Mouse (Mus musculus) heart, postnatal 0 days (tissue): ENCODE measurements at regions not wholly inside any gene's neighbourhood (a gene's known extent, or its start where the extent isn't known, plus 50 kb on each side); places are given as distances from the start of the nearest gene placed in this dataset.

Experiments
- ATAC-seq: fragments of 200-750 bp; cut with Nextera tagmentation; 2 replicates; pipeline ENCODE4 v1.8.0; 2017; ENCODE audit warnings: low read depth, moderate number of reproducible peaks, moderate library complexity; ENCODE audit not compliant: insufficient read depth
- DNase-seq: peaks from one replicate; pipeline ENCODE4 v3.0.0-alpha.2; 2016; ENCODE audit warnings: low spot score
- H3K27ac ChIP-seq: fragments of 300-500 bp; sonication (generic); 2 replicates; pipeline ENCODE4 v1.5.1; 2014; ENCODE audit warnings: low read depth, mild to moderate bottlenecking
- H3K27me3 ChIP-seq: fragments of 300-500 bp; sonication (generic); 2 replicates; pipeline ENCODE4 v1.6.1; 2014; ENCODE audit warnings: low read length, mixed read lengths; ENCODE audit not compliant: control insufficient read depth, insufficient read depth
- H3K36me3 ChIP-seq: fragments of 300-500 bp; sonication (generic); replicated peaks from 2 replicates; pipeline ENCODE4 v1.6.1; 2014; ENCODE audit warnings: low read length, mixed read lengths; ENCODE audit not compliant: control insufficient read depth, insufficient read depth
- H3K4me1 ChIP-seq: fragments of 300-500 bp; sonication (generic); 2 replicates; pipeline ENCODE4 v1.6.1; 2014; ENCODE audit warnings: antibody characterized with exemption; ENCODE audit not compliant: control insufficient read depth, insufficient read depth
- H3K4me2 ChIP-seq: fragments of 300-500 bp; sonication (generic); 2 replicates; pipeline ENCODE4 v1.6.1; 2014; ENCODE audit warnings: low read depth, mild to moderate bottlenecking, low read length, moderate library complexity
- H3K4me3 ChIP-seq: fragments of 300-500 bp; sonication (generic); 2 replicates; pipeline ENCODE4 v1.5.1; 2014; ENCODE audit warnings: low read depth, low read length
- H3K9ac ChIP-seq: fragments of 300-500 bp; sonication (generic); replicated peaks from 2 replicates; pipeline ENCODE4 v1.6.1; 2014; ENCODE audit warnings: low read depth, low read length, mixed read lengths
- H3K9me3 ChIP-seq: fragments of 300-500 bp; sonication (generic); replicated peaks from 2 replicates; pipeline ENCODE4 v1.6.1; 2016; ENCODE audit warnings: low read length; ENCODE audit not compliant: control insufficient read depth
- CTCF ChIP-seq: IDR thresholded peaks from 2 replicates; pipeline ENCODE4 v1.5.1; 2016; ENCODE audit warnings: antibody characterized with exemption, control low read depth, low read depth
- EP300 ChIP-seq: IDR thresholded peaks from 2 replicates; pipeline ENCODE4 v1.6.1; 2016; ENCODE audit warnings: antibody characterized with exemption, low read depth
- WGBS: fragments of 180-500 bp; shearing (Covaris S2); extraction: QIAGEN DNeasy Blood & Tissue Kit; methylation state at CpG from one replicate; pipeline ENCODE4 v1.1.7; 2014; 5-methylcytosine and 5-hydroxymethylcytosine counted together

- DNase-seq (no peak), ATAC-seq (no peak)
- 80% methylated on average over 14 of the region's 14 CpGs for WGBS
Observed at GRCm38 (mm10) chr3:120970746-120971466, 200.6 kb downstream of the Rwdd3 start.

GRCm38 (mm10) chr3:120946906-120947305 lies 224.6 kb downstream of the Rwdd3 start:
- H3K9me3 ChIP-seq = no peaks in the 10 kb centered on the region
- no peaks in the 10 kb centered on the region for H3K27me3 ChIP-seq
- ATAC-seq (no peak), DNase-seq (no peak)
- no peaks in the 10 kb centered on the region for H3K4me1 ChIP-seq
- no peak overlapping the region for H3K4me3 ChIP-seq
- H3K9ac ChIP-seq = no peak overlapping the region
- H3K27ac ChIP-seq = no peak overlapping the region
- WGBS = 79% methylated on average over 8 of the region's 8 CpGs
- TF ChIP-seq CTCF = no peak
- no peak for TF ChIP-seq EP300
- H3K36me3 ChIP-seq = no peaks in the 10 kb centered on the region
- no peak overlapping the region for H3K4me2 ChIP-seq

More at GRCm38 (mm10) chr3:120970746-120971466, 200.6 kb downstream of the Rwdd3 start:
- Histone ChIP-seq H3K4me2 (no peak overlapping the region), H3K27ac (no peak overlapping the region), H3K36me3 (no peaks in the 10 kb centered on the region), H3K9ac (no peak overlapping the region), H3K4me3 (no peak overlapping the region), H3K4me1 (no peaks in the 10 kb centered on the region), H3K27me3 (no peaks in the 10 kb centered on the region), H3K9me3 (no peaks in the 10 kb centered on the region)
- TF ChIP-seq CTCF (no peak), EP300 (no peak)

DNA sequence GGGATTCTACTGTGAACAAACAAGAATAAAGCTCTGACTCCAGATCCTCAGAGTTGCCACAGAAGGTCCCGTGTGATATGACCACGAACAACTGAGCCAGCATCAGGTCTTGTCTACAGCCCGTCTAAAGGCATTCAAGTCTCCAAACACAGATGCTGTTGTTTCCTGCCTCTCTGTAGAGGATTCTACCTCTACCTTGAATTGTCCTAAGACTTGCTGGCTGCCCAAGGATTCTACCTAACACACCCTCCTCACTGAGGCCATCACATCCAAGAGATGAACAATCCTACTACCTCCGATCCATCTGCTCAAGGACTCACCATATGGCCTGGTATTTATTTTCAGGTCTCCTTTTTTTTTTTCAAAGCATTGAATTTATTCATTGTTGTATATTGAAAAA lies 237.1 kb downstream of the Rwdd3 start:
- no peaks in the 10 kb centered on the region for H3K36me3 ChIP-seq
- no peak overlapping the region for H3K9ac ChIP-seq
- 85% methylated on average over 4 of the region's 4 CpGs for WGBS
- ATAC-seq = no peak
- H3K4me2 ChIP-seq = no peak overlapping the region
- no peaks in the 10 kb centered on the region for H3K27me3 ChIP-seq
- no peak for TF ChIP-seq CTCF
- no peaks in the 10 kb centered on the region for H3K9me3 ChIP-seq
- H3K27ac ChIP-seq = no peak overlapping the region
- H3K4me3 ChIP-seq = no peak overlapping the region
- H3K4me1 ChIP-seq = no peaks in the 10 kb centered on the region
- no peak for DNase-seq

DNA sequence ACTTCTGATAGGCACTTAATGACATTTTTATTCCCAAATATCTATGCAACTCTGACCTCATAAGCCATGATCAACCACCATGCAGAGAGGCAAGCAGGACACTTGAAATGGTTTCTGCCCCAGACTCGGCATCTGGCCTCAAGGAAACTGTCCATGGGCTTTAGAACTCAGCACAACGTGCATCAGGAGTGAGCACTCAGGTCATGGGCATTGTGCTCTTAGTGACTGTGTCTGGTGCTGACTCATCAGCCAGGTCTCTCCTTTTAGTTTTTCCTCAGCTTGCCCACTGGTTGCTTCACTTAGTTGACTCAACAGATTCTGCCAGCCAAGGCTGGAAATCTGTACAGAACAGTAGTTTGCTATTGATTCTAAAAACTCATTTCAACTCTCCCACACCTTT lies 251.1 kb downstream of the Rwdd3 start:
- no peaks in the 10 kb centered on the region for H3K27me3 ChIP-seq
- H3K36me3 ChIP-seq = no peaks in the 10 kb centered on the region
- ATAC-seq (no peak), DNase-seq (no peak)
- H3K9me3 ChIP-seq = no peaks in the 10 kb centered on the region
- no peak overlapping the region for H3K27ac ChIP-seq
- WGBS = 51% methylated on average over 2 of the region's 2 CpGs
- no peak overlapping the region for H3K4me3 ChIP-seq
- H3K9ac ChIP-seq = no peak overlapping the region
- H3K4me1 ChIP-seq = no peaks in the 10 kb centered on the region
- TF ChIP-seq EP300 (no peak), CTCF (no peak)
- H3K4me2 ChIP-seq = no peak overlapping the region

DNA sequence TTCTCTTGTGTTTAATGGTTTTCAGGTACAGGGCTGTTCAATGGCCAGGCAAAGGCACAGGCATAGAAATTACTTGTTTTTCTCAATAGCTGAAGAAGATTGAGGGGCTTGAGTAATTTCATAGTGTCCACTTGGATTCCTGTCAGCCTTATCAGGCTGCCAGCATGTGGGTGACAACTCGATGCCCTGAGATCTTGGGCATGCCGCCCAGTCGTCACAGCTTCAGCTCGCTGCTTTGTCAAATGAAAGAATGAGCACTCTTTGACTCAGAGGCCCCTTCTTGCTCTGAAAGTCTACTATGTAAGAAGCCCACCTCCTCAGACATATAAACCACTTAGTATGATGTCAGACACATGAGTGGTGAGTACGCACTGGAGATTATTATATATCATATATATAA lies 272.6 kb downstream of the Rwdd3 start:
- Histone ChIP-seq H3K27ac (no peak overlapping the region), H3K27me3 (no peaks in the 10 kb centered on the region), H3K4me3 (no peak overlapping the region), H3K4me2 (no peak overlapping the region), H3K9ac (no peak overlapping the region), H3K9me3 (no peaks in the 10 kb centered on the region), H3K36me3 (no peaks in the 10 kb centered on the region), H3K4me1 (no peaks in the 10 kb centered on the region)
- no peak for ATAC-seq
- 45% methylated on average over 5 of the region's 5 CpGs for WGBS
- TF ChIP-seq EP300 (no peak), CTCF (no peak)
- DNase-seq = no peak

DNA sequence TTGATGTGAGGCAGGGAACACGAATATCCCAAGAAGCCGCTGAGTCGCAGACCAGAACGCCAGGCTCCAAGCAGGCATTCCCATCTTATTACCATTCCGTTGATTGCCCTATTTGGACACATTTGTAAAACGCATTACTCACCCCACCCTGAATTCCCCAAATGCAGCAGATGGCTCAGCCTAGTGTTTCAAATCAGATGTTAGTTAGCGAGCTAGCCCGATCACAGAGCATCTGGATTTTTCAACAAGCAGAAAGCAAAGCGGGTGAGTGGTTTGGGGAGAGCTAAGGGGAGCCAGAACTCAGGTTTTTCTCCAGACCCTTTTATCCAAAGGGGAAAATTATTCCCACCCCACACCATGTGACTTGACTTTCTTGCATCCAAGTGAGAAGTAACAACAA lies 273.2 kb downstream of the Rwdd3 start:
- WGBS = 79% methylated on average over 9 of the region's 9 CpGs
- no peaks in the 10 kb centered on the region for H3K27me3 ChIP-seq
- ATAC-seq = no peak
- DNase-seq = no peak
- no peak overlapping the region for H3K27ac ChIP-seq
- H3K4me1 ChIP-seq = no peaks in the 10 kb centered on the region
- no peak overlapping the region for H3K4me2 ChIP-seq
- no peaks in the 10 kb centered on the region for H3K36me3 ChIP-seq
- H3K9me3 ChIP-seq = no peaks in the 10 kb centered on the region
- no peak overlapping the region for H3K9ac ChIP-seq
- TF ChIP-seq EP300 (no peak), CTCF (no peak)
- H3K4me3 ChIP-seq = no peak overlapping the region
